Mouse (Mus musculus) kidney, embryonic 14.5 days (tissue): Measurements from ENCODE around the gene Cers2. TPM values are rescaled to one million over a fixed set of nuclear protein-coding genes. Genes with fewer than 3 reads are reported as not detected.

Experiments used
- ATAC-seq: fragments of 200-750 bp; cut with Nextera tagmentation; 2 replicates; pipeline ENCODE4 v1.8.0; 2017; ENCODE audit warnings: moderate number of reproducible peaks, mild to moderate bottlenecking, moderate TSS enrichment, moderate library complexity; ENCODE audit not compliant: low FRiP score, low TSS enrichment
- H3K27ac ChIP-seq: fragments of 300-500 bp; sonication (generic); 2 replicates; pipeline ENCODE4 v1.5.1; 2014; ENCODE audit warnings: low read depth, mild to moderate bottlenecking, low read length, moderate library complexity, mixed read lengths
- H3K27me3 ChIP-seq: fragments of 300-500 bp; sonication (generic); 2 replicates; pipeline ENCODE4 v1.6.1; 2014; ENCODE audit warnings: mild to moderate bottlenecking, low read length; ENCODE audit not compliant: control insufficient read depth, insufficient read depth
- H3K36me3 ChIP-seq: fragments of 300-500 bp; sonication (generic); 2 replicates; pipeline ENCODE4 v1.6.1; 2014; ENCODE audit warnings: low read length, mixed read lengths; ENCODE audit not compliant: control insufficient read depth, insufficient read depth
- H3K4me1 ChIP-seq: fragments of 300-500 bp; sonication (generic); 2 replicates; pipeline ENCODE4 v1.6.1; 2014; ENCODE audit warnings: low read length, mixed read lengths; ENCODE audit not compliant: control insufficient read depth, insufficient read depth
- H3K4me2 ChIP-seq: fragments of 300-500 bp; sonication (generic); replicated peaks from 2 replicates; pipeline ENCODE4 v1.6.1; 2014; ENCODE audit warnings: low read depth, mild to moderate bottlenecking, low read length
- H3K4me3 ChIP-seq: fragments of 300-500 bp; sonication (generic); 2 replicates; pipeline ENCODE4 v1.5.1; 2014; ENCODE audit warnings: mild to moderate bottlenecking, low read length
- H3K9ac ChIP-seq: fragments of 300-500 bp; sonication (generic); 2 replicates; pipeline ENCODE4 v1.6.1; 2014; ENCODE audit warnings: low read depth, mild to moderate bottlenecking, low read length, moderate library complexity
- H3K9me3 ChIP-seq: fragments of 300-500 bp; sonication (generic); 2 replicates; pipeline ENCODE4 v1.6.1; 2016; ENCODE audit warnings: low read length; ENCODE audit not compliant: control insufficient read depth
- WGBS: fragments of 180-500 bp; shearing (Covaris S2); extraction: QIAGEN DNeasy Blood & Tissue Kit; methylation state at CpG from one replicate; pipeline ENCODE4 v1.1.7; 2014; 5-methylcytosine and 5-hydroxymethylcytosine counted together
- polyA plus RNA-seq: library from polyadenylated mRNA; unstranded; fragments of >200 nt; fragmentation: Nextera tagmentation; extraction: Ambion mirVana; gene quantifications from 2 replicates; pipeline ENCODE4 v1.2.1, GENCODE M21; 2014

Gene Cers2
- polyA plus RNA-seq, 1 experiment from 2014 or later = 154 TPM

GRCm38 (mm10) chr3:95285390-95285789 lies 29.2 kb upstream of the Cers2 start:
- H3K9me3 ChIP-seq = no peaks in the 10 kb centered on the region
- H3K4me2 ChIP-seq = no peak overlapping the region
- H3K27me3 ChIP-seq = no peaks in the 10 kb centered on the region
- H3K27ac ChIP-seq = no peak overlapping the region
- no peak overlapping the region for H3K9ac ChIP-seq
- 95% methylated on average over 5 of the region's 5 CpGs for WGBS
- H3K36me3 ChIP-seq = peaks cover 15% of the 10 kb centered on the region
- no peak overlapping the region for H3K4me3 ChIP-seq
- peaks cover 10% of the 10 kb centered on the region; the same call in 1 of the 2 replicates for H3K4me1 ChIP-seq
- no peak for ATAC-seq

GRCm38 (mm10) chr3:95286011-95286410 lies 28.6 kb upstream of the Cers2 start:
- Histone ChIP-seq H3K4me3 (no peak overlapping the region), H3K4me1 (peaks cover 10% of the 10 kb centered on the region; the same call in 1 of the 2 replicates), H3K9me3 (no peaks in the 10 kb centered on the region), H3K9ac (no peak overlapping the region), H3K27me3 (no peaks in the 10 kb centered on the region), H3K27ac (no peak overlapping the region), H3K36me3 (peaks cover 19% of the 10 kb centered on the region), H3K4me2 (no peak overlapping the region)
- no peak for ATAC-seq
- 59% methylated on average over 5 of the region's 5 CpGs for WGBS

GRCm38 (mm10) chr3:95286510-95286909 lies 28.1 kb upstream of the Cers2 start:
- H3K27ac ChIP-seq = no peak overlapping the region
- H3K4me3 ChIP-seq = no peak overlapping the region
- WGBS = 91% methylated on average over 7 of the region's 7 CpGs
- H3K4me1 ChIP-seq = peaks cover 10% of the 10 kb centered on the region; the same call in 1 of the 2 replicates
- H3K36me3 ChIP-seq = peaks cover 19% of the 10 kb centered on the region
- H3K4me2 ChIP-seq = no peak overlapping the region
- no peaks in the 10 kb centered on the region for H3K9me3 ChIP-seq
- H3K27me3 ChIP-seq = no peaks in the 10 kb centered on the region
- no peak for ATAC-seq
- H3K9ac ChIP-seq = no peak overlapping the region

GRCm38 (mm10) chr3:95287541-95287940 lies 27.1 kb upstream of the Cers2 start:
- Histone ChIP-seq H3K27me3 (no peaks in the 10 kb centered on the region), H3K9ac (no peak overlapping the region), H3K4me2 (no peak overlapping the region), H3K4me3 (no peak overlapping the region), H3K36me3 (peaks cover 25% of the 10 kb centered on the region), H3K9me3 (no peaks in the 10 kb centered on the region), H3K4me1 (peaks cover 10% of the 10 kb centered on the region; the same call in 1 of the 2 replicates), H3K27ac (no peak overlapping the region)
- ATAC-seq = no peak
- 84% methylated on average over 3 of the region's 3 CpGs for WGBS

GRCm38 (mm10) chr3:95289419-95289818 lies 25.2 kb upstream of the Cers2 start:
- Histone ChIP-seq H3K4me3 (no peak overlapping the region), H3K36me3 (peaks cover 40% of the 10 kb centered on the region), H3K9me3 (no peaks in the 10 kb centered on the region), H3K4me2 (no peak overlapping the region), H3K4me1 (peaks cover under 1% of the 10 kb centered on the region; the same call in 1 of the 2 replicates), H3K9ac (no peak overlapping the region), H3K27ac (no peak overlapping the region), H3K27me3 (no peaks in the 10 kb centered on the region)
- ATAC-seq = no peak
- 96% methylated on average over 4 of the region's 4 CpGs for WGBS

- no peak for ATAC-seq
- no peaks in the 10 kb centered on the region for H3K27me3 ChIP-seq
- H3K4me2 ChIP-seq = no peak overlapping the region
- H3K9me3 ChIP-seq = no peaks in the 10 kb centered on the region
- H3K9ac ChIP-seq = no peak overlapping the region
- 65% methylated on average over 6 of the region's 6 CpGs for WGBS
- H3K4me3 ChIP-seq = no peak overlapping the region
- H3K27ac ChIP-seq = no peak overlapping the region
- H3K36me3 ChIP-seq = peaks cover 46% of the 10 kb centered on the region
- H3K4me1 ChIP-seq = no peaks in the 10 kb centered on the region
Measured at GRCm38 (mm10) chr3:95290156-95290555, 24.4 kb upstream of the Cers2 start.

GRCm38 (mm10) chr3:95291041-95291440 lies 23.6 kb upstream of the Cers2 start:
- no peak for ATAC-seq
- H3K36me3 ChIP-seq = peaks cover 52% of the 10 kb centered on the region
- 82% methylated on average over 4 of the region's 4 CpGs for WGBS

GRCm38 (mm10) chr3:95292899-95293298 lies 21.7 kb upstream of the Cers2 start:
- Histone ChIP-seq H3K9me3 (no peaks in the 10 kb centered on the region), H3K36me3 (peaks cover 48% of the 10 kb centered on the region), H3K4me1 (no peaks in the 10 kb centered on the region; the same call in 1 of the 2 replicates), H3K27me3 (no peaks in the 10 kb centered on the region), H3K4me2 (no peak overlapping the region), H3K27ac (no peak overlapping the region), H3K4me3 (no peak overlapping the region), H3K9ac (no peak overlapping the region)
- WGBS = 86% methylated on average over 2 of the region's 2 CpGs
- no peak for ATAC-seq

More at GRCm38 (mm10) chr3:95291041-95291440, 23.6 kb upstream of the Cers2 start:
- no peak overlapping the region for H3K4me2 ChIP-seq
- H3K9ac ChIP-seq = no peak overlapping the region
- no peak overlapping the region for H3K27ac ChIP-seq
- H3K9me3 ChIP-seq = no peaks in the 10 kb centered on the region
- H3K27me3 ChIP-seq = no peaks in the 10 kb centered on the region
- H3K4me1 ChIP-seq = no peaks in the 10 kb centered on the region; the same call in 1 of the 2 replicates
- no peak overlapping the region for H3K4me3 ChIP-seq

- Histone ChIP-seq H3K9ac (no peak overlapping the region), H3K4me2 (no peak overlapping the region), H3K36me3 (peaks cover 41% of the 10 kb centered on the region), H3K9me3 (no peaks in the 10 kb centered on the region), H3K27me3 (no peaks in the 10 kb centered on the region), H3K4me3 (no peak overlapping the region), H3K4me1 (no peaks in the 10 kb centered on the region; the same call in 1 of the 2 replicates), H3K27ac (no peak overlapping the region)
- WGBS = 53% methylated on average over 11 of the region's 11 CpGs
- no peak for ATAC-seq
Measured at GRCm38 (mm10) chr3:95293537-95293936, 21.1 kb upstream of the Cers2 start.
